Mouse (Mus musculus) embryonic fibroblast, embryonic 13.5 days (primary cell): Measurements from ENCODE around the gene Plcl2. TPM values are rescaled to one million over a fixed set of nuclear protein-coding genes. Genes with fewer than 3 reads are reported as not detected.

Experiments
- H3K27ac ChIP-seq: 2 replicates; pipeline ENCODE4 v1.5.1; 2012; ENCODE audit warnings: low read length, control low read depth, inconsistent platforms; ENCODE audit not compliant: insufficient read depth
- H3K4me1 ChIP-seq: 2 replicates; pipeline ENCODE4 v1.6.1; 2011; ENCODE audit warnings: low read length; ENCODE audit not compliant: control insufficient read depth, insufficient read depth
- H3K4me3 ChIP-seq: 2 replicates; pipeline ENCODE4 v1.5.1; 2011; ENCODE audit warnings: mild to moderate bottlenecking, control low read depth, low read length; ENCODE audit not compliant: insufficient read depth
- CTCF ChIP-seq: IDR thresholded peaks from 2 replicates; pipeline ENCODE4 v1.5.1; 2011; ENCODE audit warnings: mild to moderate bottlenecking, control low read depth, low read length, moderate library complexity, borderline replicate concordance; ENCODE audit not compliant: insufficient read depth
- POLR2A ChIP-seq: IDR thresholded peaks from 2 replicates; pipeline ENCODE4 v1.6.1; 2011; ENCODE audit warnings: low read depth, mild to moderate bottlenecking, control low read depth, low read length, moderate library complexity
- polyA plus RNA-seq: library from polyadenylated mRNA; stranded (reverse); fragments of >200 nt; gene quantifications from 2 replicates; pipeline ENCODE4 v1.2.4, GENCODE M21; 2011; ENCODE audit warnings: low read depth; ENCODE audit not compliant: missing spikeins, insufficient read length

Gene Plcl2
- polyA plus RNA-seq, 1 experiment = 3.5 TPM

- no peak for TF ChIP-seq POLR2A
- TF ChIP-seq CTCF = no peak
Measured at GRCm38 (mm10) chr17:50499091-50499790, 10.0 kb upstream of the Plcl2 start.

DNA sequence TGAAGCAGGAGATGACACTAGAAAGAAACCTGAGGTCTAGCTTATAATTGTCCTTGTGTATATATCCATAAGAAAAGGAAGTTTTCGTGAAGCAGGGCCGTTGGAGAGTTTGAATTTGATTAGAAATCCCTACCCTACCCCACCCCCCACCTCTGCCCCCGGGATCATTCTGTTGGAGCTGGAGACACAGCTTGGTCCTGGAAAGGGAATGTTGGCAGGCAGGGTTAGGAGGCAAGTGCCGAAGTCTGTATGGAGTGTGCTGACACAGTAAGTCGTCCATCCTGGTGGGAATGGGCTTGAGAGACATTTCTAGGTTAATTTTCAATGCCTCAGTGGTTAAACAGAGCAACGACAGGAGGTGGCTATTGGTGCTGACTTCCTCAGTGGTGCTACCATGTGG lies 8.4 kb upstream of the Plcl2 start:
- no peak overlapping the region for H3K4me3 ChIP-seq
- no peaks in the 10 kb centered on the region for H3K4me1 ChIP-seq
- no peak overlapping the region for H3K27ac ChIP-seq
- TF ChIP-seq CTCF (no peak), POLR2A (no peak)

More at GRCm38 (mm10) chr17:50499091-50499790, 10.0 kb upstream of the Plcl2 start:
- H3K4me3 ChIP-seq = no peak overlapping the region
- H3K27ac ChIP-seq = no peak overlapping the region
- no peaks in the 10 kb centered on the region for H3K4me1 ChIP-seq

- Histone ChIP-seq H3K4me1 (no peaks in the 10 kb centered on the region), H3K27ac (no peak overlapping the region), H3K4me3 (no peak overlapping the region)
- TF ChIP-seq POLR2A (no peak), CTCF (no peak)
Measured at GRCm38 (mm10) chr17:50503075-50503474, 6.1 kb upstream of the Plcl2 start.

- TF ChIP-seq CTCF (no peak), POLR2A (no peak)
- H3K27ac ChIP-seq = no peak overlapping the region
- no peaks in the 10 kb centered on the region for H3K4me1 ChIP-seq
- H3K4me3 ChIP-seq = no peak overlapping the region
Measured at GRCm38 (mm10) chr17:50504070-50504846, 4.9 kb upstream of the Plcl2 start.

DNA sequence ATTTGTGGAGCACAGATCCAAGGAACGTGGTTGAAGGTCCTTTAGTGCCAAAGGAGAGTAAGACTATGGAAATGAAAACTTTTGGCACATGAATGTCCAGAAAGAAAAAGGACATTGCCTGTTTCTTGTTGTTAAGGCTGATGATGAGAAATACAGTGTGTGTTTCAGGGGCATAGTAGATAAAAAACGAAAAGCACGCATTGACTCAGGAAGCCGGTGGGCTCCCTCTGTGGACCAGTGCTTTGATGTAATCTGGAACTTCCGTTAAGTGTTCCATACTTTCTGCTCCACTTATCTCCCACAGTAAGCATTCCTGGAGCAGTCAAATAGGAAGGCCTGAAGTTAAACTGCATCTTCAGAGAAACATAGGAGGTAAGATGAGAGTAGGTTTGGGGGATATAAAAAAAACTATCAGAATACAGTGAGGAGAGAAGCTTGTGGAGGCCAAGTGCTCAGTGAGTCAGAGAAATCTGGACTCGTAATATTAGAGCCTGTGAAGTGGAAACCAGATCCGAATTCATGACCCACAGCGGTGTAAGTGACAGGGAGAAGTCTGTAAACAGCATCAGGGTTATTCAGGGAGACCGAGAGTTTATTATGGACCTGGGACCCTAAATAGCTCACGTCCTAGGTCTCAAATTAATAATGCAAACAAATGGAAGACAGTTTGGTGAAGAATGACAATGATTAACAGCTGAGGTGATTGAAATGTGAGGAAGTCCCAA lies 3.1 kb upstream of the Plcl2 start:
- TF ChIP-seq POLR2A (no peak), CTCF (no peak)
- Histone ChIP-seq H3K27ac (no peak overlapping the region), H3K4me3 (no peak overlapping the region), H3K4me1 (no peaks in the 10 kb centered on the region)

DNA sequence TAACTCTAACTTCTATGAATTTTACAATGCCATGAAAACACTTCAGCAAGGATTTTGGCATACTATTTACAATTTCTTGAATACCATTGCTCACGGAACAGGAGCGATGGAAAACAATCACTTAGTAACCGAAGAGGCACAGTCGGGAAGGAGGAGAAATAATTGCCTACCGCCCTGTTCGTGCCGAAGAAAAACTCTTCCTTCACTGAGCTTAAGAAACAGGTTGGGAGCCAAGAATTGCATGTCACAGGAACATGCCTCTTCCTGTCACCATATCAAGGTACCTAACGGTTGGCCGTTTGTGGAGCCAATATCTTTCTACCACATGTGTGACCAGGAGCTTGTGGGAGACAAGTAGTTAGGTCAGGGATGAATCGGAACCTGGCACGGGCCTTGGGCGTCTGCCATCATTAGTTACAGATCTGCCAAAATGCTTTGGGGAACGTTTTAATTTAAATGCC lies 2.3 kb upstream of the Plcl2 start:
- no peak for TF ChIP-seq POLR2A
- Histone ChIP-seq H3K27ac (no peak overlapping the region), H3K4me1 (no peaks in the 10 kb centered on the region), H3K4me3 (no peak overlapping the region)

DNA sequence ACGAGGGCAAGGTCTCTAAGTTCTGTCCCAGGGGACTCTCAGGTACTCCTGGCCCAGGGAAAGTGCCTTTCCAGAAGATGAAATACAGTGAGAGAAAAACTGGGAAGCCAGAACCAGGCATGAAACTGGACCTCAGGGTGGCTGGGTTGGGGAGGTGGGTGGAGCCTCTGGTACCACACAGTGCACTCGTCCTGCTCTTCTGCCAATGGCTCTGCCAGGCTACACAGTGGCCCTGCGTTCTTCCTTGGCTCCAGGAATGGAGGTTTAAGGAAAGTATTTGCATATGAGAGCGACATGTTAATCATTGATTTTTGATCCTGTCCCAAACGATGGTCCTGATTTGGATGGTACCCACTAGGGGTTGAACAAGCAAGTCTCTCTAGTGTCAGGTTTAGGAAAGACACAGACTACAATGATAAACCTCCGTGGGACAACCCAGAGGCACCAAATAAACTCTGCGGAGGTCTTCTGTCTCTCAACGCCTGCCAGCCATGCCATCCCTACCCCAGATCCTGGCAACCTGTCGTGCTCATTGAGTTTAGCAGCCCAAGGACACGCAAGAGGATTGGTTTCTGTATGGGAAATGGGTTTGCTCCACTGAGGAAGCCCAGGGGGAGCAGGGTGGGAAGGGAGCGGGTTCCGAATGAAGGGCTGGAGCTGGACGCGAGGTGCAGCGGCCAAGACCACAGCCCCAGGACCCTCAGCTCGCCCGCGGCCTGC lies 988 bp upstream of the Plcl2 start:
- no peaks in the 10 kb centered on the region for H3K4me1 ChIP-seq
- no peak for TF ChIP-seq POLR2A
- no peak for TF ChIP-seq CTCF
- H3K4me3 ChIP-seq = peak overlapping the region; percentile 13; the same call in 1 of the 2 replicates
- no peak overlapping the region for H3K27ac ChIP-seq

- TF ChIP-seq POLR2A = no peak
- TF ChIP-seq CTCF = no peak
- Histone ChIP-seq H3K27ac (no peak overlapping the region), H3K4me1 (no peaks in the 10 kb centered on the region), H3K4me3 (peak overlapping the region; percentile 75)
Measured at GRCm38 (mm10) chr17:50508775-50509250, 390 bp upstream of the Plcl2 start.

GRCm38 (mm10) chr17:50510279-50510678 lies 1.1 kb downstream of the Plcl2 start:
- TF ChIP-seq POLR2A (no peak), CTCF (no peak)
- no peak overlapping the region for H3K27ac ChIP-seq
- H3K4me3 ChIP-seq = peak overlapping the region; percentile 75
- no peaks in the 10 kb centered on the region for H3K4me1 ChIP-seq
